Mouse (Mus musculus) heart, postnatal 14 days (tissue): Measurements from ENCODE around the gene Bcas3. TPM values are rescaled to one million over a fixed set of nuclear protein-coding genes. Genes with fewer than 3 reads are reported as not detected.

ENCODE experiments used
- DNase-seq, 2 experiments: peaks; one replicate each; pipeline ENCODE4 v3.0.0; 2021 to 2022
- intact Hi-C: fragments of 180-260 bp; cut with DNase I; formaldehyde crosslinking; loops from one replicate; pipeline ENCODE4 v1.15.1; 2025
- total RNA-seq, 2 experiments: library from RNA; stranded (reverse); gene quantifications; 2 replicates each; pipeline ENCODE4 v1.2.3; 2021

Gene Bcas3
- total RNA-seq, 2 experiments from 2014 or later: 33.7 to 39.2 TPM

- intact Hi-C loops: no loop called here
- no peak for DNase-seq
These were observed 367.4 kb downstream of the Bcas3 start for GRCm38 (mm10) chr11:85720269-85720773.

- no peak for DNase-seq
- intact Hi-C loops: no loop called here
These were observed 369.0 kb downstream of the Bcas3 start for GRCm38 (mm10) chr11:85721986-85722385.

GRCm38 (mm10) chr11:85724159-85724558 lies 371.2 kb downstream of the Bcas3 start:
- intact Hi-C loops: no loop called here
- no peak for DNase-seq

GRCm38 (mm10) chr11:85729725-85730124 lies 376.8 kb downstream of the Bcas3 start:
- intact Hi-C loops: no loop called here
- DNase-seq: no peak

- intact Hi-C loops: no loop called here
- DNase-seq: no peak
These were observed 379.6 kb downstream of the Bcas3 start for GRCm38 (mm10) chr11:85732462-85733012.

GRCm38 (mm10) chr11:85733577-85733976 lies 380.6 kb downstream of the Bcas3 start:
- intact Hi-C loops: no loop called here
- DNase-seq: no peak

GRCm38 (mm10) chr11:85734317-85735211 lies 381.6 kb downstream of the Bcas3 start:
- no peak for DNase-seq
- intact Hi-C loops: no loop called here

GRCm38 (mm10) chr11:85737227-85737626 lies 384.3 kb downstream of the Bcas3 start:
- no peak for DNase-seq
- intact Hi-C loops: no loop called here

GRCm38 (mm10) chr11:85737893-85738292 lies 384.9 kb downstream of the Bcas3 start:
- intact Hi-C loops: no loop called here

GRCm38 (mm10) chr11:85738585-85738984 lies 385.6 kb downstream of the Bcas3 start:
- DNase-seq: no peak
- intact Hi-C loops: no loop called here

More at GRCm38 (mm10) chr11:85737893-85738292, 384.9 kb downstream of the Bcas3 start:
- no peak for DNase-seq

GRCm38 (mm10) chr11:85739266-85739977 lies 386.5 kb downstream of the Bcas3 start:
- intact Hi-C loops: no loop called here
- peak in 1 of 2 experiments; percentile 43 for DNase-seq

GRCm38 (mm10) chr11:85746373-85746772 lies 393.4 kb downstream of the Bcas3 start:
- DNase-seq: peak in 1 of 2 experiments; percentile 36
- intact Hi-C loops: no loop called here

GRCm38 (mm10) chr11:85748891-85749290 lies 395.9 kb downstream of the Bcas3 start:
- intact Hi-C loops: no loop called here
- no peak for DNase-seq

GRCm38 (mm10) chr11:85751171-85751570 lies 398.2 kb downstream of the Bcas3 start:
- intact Hi-C loops: no loop called here
- DNase-seq: no peak

- DNase-seq: no peak
- intact Hi-C loops: no loop called here
These were observed 401.9 kb downstream of the Bcas3 start for GRCm38 (mm10) chr11:85754631-85755502.

- DNase-seq: no peak
- intact Hi-C loops: no loop called here
These were observed 402.6 kb downstream of the Bcas3 start for GRCm38 (mm10) chr11:85755503-85756044.

- DNase-seq: no peak
- intact Hi-C loops: no loop called here
These were observed 405.9 kb downstream of the Bcas3 start for GRCm38 (mm10) chr11:85758891-85759290.

- intact Hi-C loops: loop anchor here (5.0 kb wide), 1 partner anchor 67 kb away; no protein-coding TSS in a partner anchor
- peak; percentile 44 to 46 for DNase-seq
These were observed 406.9 kb downstream of the Bcas3 start for GRCm38 (mm10) chr11:85759634-85760439.
